Mouse (Mus musculus): Measurements from ENCODE around the gene Foxl1.
"Not testable (repeated sequence)": the region's sequence is repeated elsewhere in the genome, so short reads cannot be mapped to it uniquely, and the experiment has no call there.

Gene Foxl1

GRCm38 (mm10) chr8:121124547-121125239 is 3.0 kb upstream of the Foxl1 start:
- no peak for DNase-seq (ENCODE audit: low spot score in 2 of 2)

- peak; percentile 52 to 77 for DNase-seq (ENCODE audit: low spot score in 2 of 2)
Measured at GRCm38 (mm10) chr8:121125311-121125876, 2.3 kb upstream of the Foxl1 start.

GRCm38 (mm10) chr8:121126191-121126590 is 1.5 kb upstream of the Foxl1 start:
- DNase-seq (ENCODE audit: low spot score in 2 of 2), result no peak

GRCm38 (mm10) chr8:121126694-121127093 is 1.0 kb upstream of the Foxl1 start:
- no peak for DNase-seq (ENCODE audit: low spot score in 2 of 2)

DNA sequence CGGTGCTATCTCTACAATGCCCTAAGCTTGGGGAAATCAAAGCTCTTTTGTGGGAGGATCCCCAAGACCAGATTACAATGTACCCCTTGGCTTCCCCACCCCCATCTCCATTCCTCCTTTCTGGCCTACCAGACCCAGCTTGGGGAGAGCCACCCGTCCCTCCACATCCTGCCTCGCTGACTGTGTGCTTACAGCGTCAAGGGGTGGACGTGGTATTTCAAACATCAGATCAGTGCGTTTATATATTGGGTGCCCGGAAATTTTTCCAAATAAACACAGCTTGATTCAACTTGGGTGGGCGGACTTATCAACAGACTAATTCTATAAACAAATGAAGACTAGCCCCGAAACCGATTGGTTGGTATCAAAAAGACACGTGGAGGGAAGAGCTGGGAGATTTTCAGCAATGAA is 444 bp upstream of the Foxl1 start:
- DNase-seq (ENCODE audit: low spot score in 2 of 2), result no peak

GRCm38 (mm10) chr8:121128531-121129264 is 958 bp downstream of the Foxl1 start:
- no peak for DNase-seq (ENCODE audit: low spot score in 2 of 2)

DNA sequence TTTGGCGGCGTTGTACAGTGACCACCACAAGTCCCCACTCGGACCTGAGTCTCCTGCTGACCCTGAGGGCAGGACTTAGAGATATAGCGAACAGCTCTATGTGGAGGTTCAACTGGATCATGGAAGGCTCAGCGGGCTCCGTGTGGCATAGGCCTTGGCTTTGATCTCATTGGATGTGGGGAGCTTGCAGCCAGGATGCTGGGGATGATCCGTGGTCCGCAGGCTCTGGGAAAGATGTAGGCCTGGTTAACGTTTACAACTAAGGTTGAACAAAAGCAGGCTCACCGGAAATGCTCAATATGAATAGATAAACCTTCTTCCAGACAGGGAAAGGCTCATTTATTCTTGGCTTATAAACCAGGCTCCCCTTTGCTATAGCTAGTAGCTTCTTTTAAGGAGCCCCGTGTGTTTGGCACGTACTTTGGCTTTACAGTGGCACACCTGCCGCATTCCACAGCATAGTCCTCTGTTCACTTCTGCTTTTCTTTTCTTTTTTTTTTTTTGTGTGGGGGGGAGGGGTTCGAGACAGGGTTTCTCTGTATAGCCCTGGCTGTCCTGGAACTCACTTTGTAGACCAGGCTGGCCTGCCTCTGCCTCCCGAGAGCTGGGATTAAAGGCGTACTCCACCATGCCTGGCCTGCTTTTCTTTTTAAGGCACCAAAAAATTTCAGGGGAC is 1.7 kb downstream of the Foxl1 start:
- no peak for DNase-seq (ENCODE audit: low spot score in 2 of 2)

GRCm38 (mm10) chr8:121130522-121130921 is 2.8 kb downstream of the Foxl1 start:
- DNase-seq (ENCODE audit: low spot score in 2 of 2), result no peak

DNA sequence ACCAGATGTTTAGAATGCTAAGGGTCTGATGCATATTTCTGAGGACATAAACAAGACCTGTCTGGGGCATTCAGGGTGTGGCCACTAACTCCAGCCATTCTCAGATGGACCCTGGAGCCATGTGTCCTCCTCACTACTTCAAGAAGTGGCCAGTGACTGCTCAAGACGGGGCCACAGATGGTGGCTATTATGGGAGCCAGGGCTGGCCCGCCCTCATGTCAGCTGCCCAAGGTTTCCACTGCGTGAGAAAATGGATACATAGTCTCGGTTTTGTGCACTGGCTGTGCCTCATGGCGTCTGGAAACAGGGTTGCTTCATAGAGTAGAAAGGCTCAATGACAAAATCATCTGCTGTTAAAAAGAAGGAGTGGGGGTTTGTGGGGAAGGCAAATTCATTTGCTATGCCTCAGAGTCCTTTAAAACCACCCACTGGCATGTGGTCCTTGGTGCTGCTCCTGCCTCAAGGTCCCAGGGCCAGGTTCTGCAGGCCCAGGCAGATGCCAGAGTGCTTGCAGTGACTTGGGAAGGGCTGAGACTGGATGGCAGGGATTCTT is 5.3 kb downstream of the Foxl1 start:
- no peak for DNase-seq (ENCODE audit: low spot score in 2 of 2)

- DNase-seq (ENCODE audit: low spot score in 2 of 2), result no peak
Measured at GRCm38 (mm10) chr8:121134102-121134501, 6.4 kb downstream of the Foxl1 start.

DNA sequence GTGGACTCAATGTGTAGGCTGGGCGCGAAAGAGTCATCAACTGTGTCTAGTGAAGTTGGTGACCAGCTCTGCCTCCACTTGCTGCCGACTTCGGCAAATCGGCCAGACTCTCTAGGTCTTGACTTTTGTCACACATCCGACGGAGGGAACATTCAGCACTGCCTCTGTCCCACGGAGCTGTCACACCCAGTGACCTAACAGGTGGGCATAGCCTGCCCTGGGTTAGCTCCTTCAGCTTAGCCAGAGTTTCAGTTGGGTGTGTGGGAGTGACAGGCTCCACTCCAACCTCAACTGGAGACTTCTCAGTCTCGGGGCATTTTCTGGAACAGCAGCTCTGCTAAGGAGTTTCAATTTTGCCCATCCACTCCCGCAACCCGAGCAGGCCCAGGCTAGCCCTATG is 6.8 kb downstream of the Foxl1 start:
- no peak for DNase-seq (ENCODE audit: low spot score in 2 of 2)

- DNase-seq (ENCODE audit: low spot score in 2 of 2), result no peak
Measured at GRCm38 (mm10) chr8:121136856-121137255, 9.1 kb downstream of the Foxl1 start.

DNA sequence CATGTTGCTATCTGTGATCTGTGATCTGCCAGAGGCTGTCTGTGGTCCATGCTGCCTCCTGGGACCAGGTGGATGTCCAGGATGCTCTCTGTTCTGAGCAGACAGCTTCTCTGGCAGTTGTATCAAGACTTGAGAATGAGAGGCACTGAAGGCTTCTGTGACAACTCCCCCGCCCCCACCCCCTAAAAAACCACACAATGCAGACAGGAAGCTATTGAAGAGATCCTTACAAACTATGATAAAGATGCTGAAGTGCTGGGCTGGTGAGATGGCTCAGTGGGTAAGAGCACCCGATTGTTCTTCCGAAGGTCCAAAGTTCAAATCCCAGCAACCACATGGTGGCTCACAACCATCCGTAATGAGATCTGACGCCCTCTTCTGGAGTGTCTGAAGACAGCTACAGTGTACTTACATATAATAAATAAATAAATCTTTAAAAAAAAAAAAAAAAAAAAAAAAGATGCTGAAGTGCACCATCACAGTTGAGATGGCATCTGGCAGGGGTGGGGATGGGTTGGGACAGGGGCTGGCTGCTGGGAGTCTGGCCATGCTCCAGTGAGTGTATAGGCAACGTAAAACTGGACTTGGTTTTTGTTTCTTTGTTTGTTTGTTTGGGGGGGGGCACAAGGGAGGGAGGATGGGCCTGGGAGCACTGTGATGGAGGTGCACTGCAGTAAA is 17.9 kb downstream of the Foxl1 start:
- not testable (repeated sequence) for DNase-seq (ENCODE audit: low spot score in 2 of 2)

DNA sequence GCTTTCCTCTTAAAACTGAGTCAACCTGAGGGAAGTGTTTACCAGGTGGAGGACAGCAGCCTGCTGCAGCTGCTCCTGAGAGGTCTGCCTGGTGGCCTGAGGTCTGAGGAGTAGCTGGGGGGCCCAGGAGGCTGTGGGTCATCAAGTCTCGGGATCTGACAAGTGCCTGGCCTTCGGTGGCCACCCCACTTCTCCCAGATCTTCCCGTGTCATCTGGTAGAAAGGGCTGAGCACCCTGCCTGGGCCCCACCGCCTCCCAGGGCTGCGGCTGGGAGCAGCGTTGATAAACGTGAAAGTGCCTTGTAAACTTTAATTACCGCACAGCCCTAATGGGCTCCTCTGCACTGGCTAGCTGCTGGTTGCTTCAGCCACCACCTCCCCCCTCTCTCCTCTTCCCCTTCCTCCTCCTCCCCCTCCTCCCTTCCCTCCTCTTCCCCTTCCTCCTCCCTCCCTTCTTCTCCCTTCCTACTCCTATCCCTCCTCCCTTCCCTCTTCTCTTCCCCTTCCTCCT is 20.9 kb downstream of the Foxl1 start:
- DNase-seq (ENCODE audit: low spot score in 2 of 2), result no peak

DNA sequence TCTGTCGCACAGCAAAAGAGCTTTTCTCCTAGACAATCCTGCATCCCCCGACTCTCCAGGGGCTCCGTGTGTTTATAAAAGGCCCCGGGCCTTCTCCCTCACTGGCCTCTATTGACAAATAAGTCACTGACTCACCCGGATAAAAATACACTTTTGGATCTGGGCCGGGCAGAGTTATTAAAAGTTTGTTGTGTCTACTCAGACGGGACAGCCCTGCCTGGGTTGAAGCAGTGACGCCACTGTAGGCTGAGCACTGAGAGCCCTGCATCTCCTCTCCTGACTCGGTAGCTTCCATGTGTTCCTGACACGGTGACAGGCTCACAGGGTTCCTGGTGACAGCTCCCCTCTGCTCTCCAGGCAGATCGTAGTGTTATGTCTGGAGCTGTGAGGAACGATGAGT is 24.7 kb downstream of the Foxl1 start:
- DNase-seq (ENCODE audit: low spot score in 2 of 2), result no peak

DNA sequence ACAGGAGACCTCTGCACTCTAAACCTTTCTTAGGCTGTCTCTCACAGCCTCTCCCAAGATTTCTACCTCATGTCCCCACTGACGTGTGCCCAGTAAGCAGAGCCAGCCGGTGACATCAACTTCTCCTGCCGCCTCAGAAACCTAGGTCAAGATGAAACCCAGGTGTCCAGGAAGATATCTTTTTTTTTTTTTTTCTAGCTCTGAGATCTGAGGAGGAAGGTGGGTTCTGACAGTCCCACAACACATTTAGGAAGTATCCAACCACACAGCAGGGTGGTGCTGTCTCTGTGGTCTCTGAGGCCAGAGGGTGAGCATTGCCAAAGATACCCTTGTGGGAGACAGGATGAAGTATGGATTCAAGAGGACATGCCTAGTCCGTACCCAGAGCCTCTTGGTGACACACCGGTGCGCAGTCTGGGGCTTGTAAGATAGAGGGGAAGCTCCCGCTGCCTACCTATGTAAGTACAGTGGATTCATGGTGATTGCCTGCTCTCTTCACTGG is 29.3 kb downstream of the Foxl1 start:
- DNase-seq (ENCODE audit: low spot score in 2 of 2), result no peak

- DNase-seq (ENCODE audit: low spot score in 2 of 2), result no peak
Measured at GRCm38 (mm10) chr8:121158812-121159211, 31.1 kb downstream of the Foxl1 start.

DNA sequence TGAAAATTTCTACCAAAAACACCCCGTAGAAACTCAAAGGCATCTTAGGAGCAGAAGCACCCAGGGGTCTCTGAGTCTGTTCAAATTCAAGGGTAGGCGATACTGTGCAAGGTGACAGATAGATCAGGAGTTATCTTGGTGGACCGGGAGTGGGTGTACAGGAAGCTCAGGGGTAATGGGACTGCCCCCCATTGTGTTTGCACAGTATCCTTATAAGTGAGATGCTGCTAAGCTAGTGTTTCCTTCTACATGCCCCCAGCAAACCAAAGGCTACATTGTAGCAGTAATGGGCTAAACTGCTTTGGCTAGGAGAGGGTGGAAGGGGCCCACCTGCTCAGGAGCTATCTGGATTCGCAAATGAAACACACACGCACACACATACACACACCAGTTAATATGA is 33.7 kb downstream of the Foxl1 start:
- DNase-seq (ENCODE audit: low spot score in 2 of 2), result no peak

- no peak for DNase-seq (ENCODE audit: low spot score in 2 of 2)
Measured at GRCm38 (mm10) chr8:121162413-121162812, 34.7 kb downstream of the Foxl1 start.

GRCm38 (mm10) chr8:121162906-121163695 is 35.4 kb downstream of the Foxl1 start:
- DNase-seq (ENCODE audit: low spot score in 2 of 2), result no peak
